Mouse (Mus musculus): Measurements from ENCODE around the gene Samd1. TPM values are rescaled to one million over a fixed set of nuclear protein-coding genes. Genes with fewer than 3 reads are reported as not detected.

Samd1 gene
- 10 to 100 TPM; 45.1 to 45.4 TPM for total RNA-seq (2021)
- long read RNA-seq, experiment 1, transcript Samd1-201 (5 exons, 2,071 nt) = major isoform, 11 of 13 reads
- long read RNA-seq, experiment 1, partial matches to known transcripts = 2 of 13 reads
- long read RNA-seq, experiment 1, other reads (novel, unspliced or antisense) = 0 of 13 reads
- long read RNA-seq, experiment 2, transcript Samd1-201 (5 exons, 2,071 nt) = major isoform, 6 of 6 reads
- long read RNA-seq, experiment 2, partial matches to known transcripts = 0 of 6 reads
- long read RNA-seq, experiment 2, other reads (novel, unspliced or antisense) = 0 of 6 reads

- DNase-seq (ENCODE audit: low spot score in 2 of 2) = peak; percentile 61 to 66
Observed at GRCm38 (mm10) chr8:83997511-83998141, at the start of gene Samd1. Gene Samd1 (plus strand): TSS chr8:83997672.

- DNase-seq (ENCODE audit: low spot score in 2 of 2) = no peak
Observed at GRCm38 (mm10) chr8:83954749-83955105, 42.7 kb upstream of the Samd1 start.

GRCm38 (mm10) chr8:83955106-83955957, 42.1 kb upstream of the Samd1 start, which contains the start of the genes Gm10644 and Asf1b:
Gene Gm10644 (minus strand): TSS chr8:83955205.
Gene Asf1b (plus strand): TSS chr8:83955507.
- DNase-seq (ENCODE audit: low spot score in 2 of 2) = peak; percentile 97 to 98

GRCm38 (mm10) chr8:83955958-83956218, 41.6 kb upstream of the Samd1 start:
- DNase-seq (ENCODE audit: low spot score in 2 of 2) = no peak

GRCm38 (mm10) chr8:83956789-83957188, 40.7 kb upstream of the Samd1 start:
- DNase-seq (ENCODE audit: low spot score in 2 of 2) = no peak

GRCm38 (mm10) chr8:83964015-83964765, 33.3 kb upstream of the Samd1 start:
- no peak for DNase-seq (ENCODE audit: low spot score in 2 of 2)

GRCm38 (mm10) chr8:83967701-83968100, 29.8 kb upstream of the Samd1 start:
- no peak for DNase-seq (ENCODE audit: low spot score in 2 of 2)

- DNase-seq (ENCODE audit: low spot score in 2 of 2) = no peak
Observed at GRCm38 (mm10) chr8:83971121-83971520, 26.4 kb upstream of the Samd1 start.

GRCm38 (mm10) chr8:83971661-83972060, 25.8 kb upstream of the Samd1 start:
- no peak for DNase-seq (ENCODE audit: low spot score in 2 of 2)

- DNase-seq (ENCODE audit: low spot score in 2 of 2) = peak; percentile 99
Observed at GRCm38 (mm10) chr8:83972150-83973120, 25.0 kb upstream of the Samd1 start, which contains the start of gene Prkaca. Gene Prkaca (plus strand): TSS chr8:83972993.

- DNase-seq (ENCODE audit: low spot score in 2 of 2) = no peak
Observed at GRCm38 (mm10) chr8:83973161-83974031, 24.1 kb upstream of the Samd1 start.

GRCm38 (mm10) chr8:83974521-83974920, 23.0 kb upstream of the Samd1 start:
- DNase-seq (ENCODE audit: low spot score in 2 of 2) = no peak

GRCm38 (mm10) chr8:83976101-83976630, 21.3 kb upstream of the Samd1 start:
- no peak for DNase-seq (ENCODE audit: low spot score in 2 of 2)

GRCm38 (mm10) chr8:83976779-83977350, 20.6 kb upstream of the Samd1 start:
- DNase-seq (ENCODE audit: low spot score in 2 of 2) = no peak

- no peak for DNase-seq (ENCODE audit: low spot score in 2 of 2)
Observed at GRCm38 (mm10) chr8:83977646-83978045, 19.8 kb upstream of the Samd1 start.

GRCm38 (mm10) chr8:83978200-83978599, 19.3 kb upstream of the Samd1 start:
- DNase-seq (ENCODE audit: low spot score in 2 of 2) = no peak

- DNase-seq (ENCODE audit: low spot score in 2 of 2) = no peak
Observed at GRCm38 (mm10) chr8:83980250-83980649, 17.2 kb upstream of the Samd1 start.

- no peak for DNase-seq (ENCODE audit: low spot score in 2 of 2)
Observed at GRCm38 (mm10) chr8:83980845-83981244, 16.6 kb upstream of the Samd1 start.
